Mouse (Mus musculus) intestine, postnatal 0 days (tissue): Measurements from ENCODE around the gene Gm49711. TPM values are rescaled to one million over a fixed set of nuclear protein-coding genes. Genes with fewer than 3 reads are reported as not detected.

Source experiments
- ATAC-seq: fragments of 200-750 bp; cut with Nextera tagmentation; 2 replicates; pipeline ENCODE4 v1.8.0; 2017; ENCODE audit warnings: mild to moderate bottlenecking, moderate TSS enrichment, moderate library complexity
- H3K27ac ChIP-seq: fragments of 300-500 bp; sonication (generic); 2 replicates; pipeline ENCODE4 v1.5.1; 2014; ENCODE audit warnings: mild to moderate bottlenecking, low read depth, low read length, moderate library complexity
- H3K27me3 ChIP-seq: fragments of 300-500 bp; sonication (generic); replicated peaks from 2 replicates; pipeline ENCODE4 v1.6.1; 2014; ENCODE audit warnings: low read length, mixed read lengths; ENCODE audit not compliant: control insufficient read depth, insufficient read depth
- H3K36me3 ChIP-seq: fragments of 300-500 bp; sonication (generic); 2 replicates; pipeline ENCODE4 v1.6.1; 2014; ENCODE audit warnings: mild to moderate bottlenecking, moderate library complexity; ENCODE audit not compliant: control insufficient read depth, insufficient read depth
- H3K4me1 ChIP-seq: fragments of 300-500 bp; sonication (generic); replicated peaks from 2 replicates; pipeline ENCODE4 v1.6.1; 2014; ENCODE audit warnings: antibody characterized with exemption, low read length, mixed read lengths; ENCODE audit not compliant: control insufficient read depth, insufficient read depth
- H3K4me2 ChIP-seq: fragments of 300-500 bp; sonication (generic); replicated peaks from 2 replicates; pipeline ENCODE4 v1.6.1; 2014; ENCODE audit warnings: low read depth, mild to moderate bottlenecking, moderate library complexity
- H3K4me3 ChIP-seq: fragments of 300-500 bp; sonication (generic); 2 replicates; pipeline ENCODE4 v1.5.1; 2014; ENCODE audit warnings: low read depth, low read length
- H3K9ac ChIP-seq: fragments of 300-500 bp; sonication (generic); 2 replicates; pipeline ENCODE4 v1.6.1; 2014; ENCODE audit warnings: mild to moderate bottlenecking, low read depth, low read length
- H3K9me3 ChIP-seq: fragments of 300-500 bp; sonication (generic); 2 replicates; pipeline ENCODE4 v1.6.1; 2016; ENCODE audit warnings: mixed run types; ENCODE audit not compliant: control insufficient read depth
- CTCF ChIP-seq: sonication (generic); IDR thresholded peaks from 2 replicates; pipeline ENCODE4 v1.5.1; 2016; ENCODE audit warnings: low read depth, mild to moderate bottlenecking, control low read depth, antibody characterized with exemption, moderate library complexity
- WGBS: fragments of 180-500 bp; shearing (Covaris S2); extraction: QIAGEN DNeasy Blood & Tissue Kit; methylation state at CpG from one replicate; pipeline ENCODE4 v1.1.7; 2014; 5-methylcytosine and 5-hydroxymethylcytosine counted together
- polyA plus RNA-seq: library from polyadenylated mRNA; unstranded; fragments of >200 nt; fragmentation: Nextera tagmentation; extraction: Ambion mirVana; gene quantifications from 2 replicates; pipeline ENCODE4 v1.2.1, GENCODE M21; 2015

Gene Gm49711
- polyA plus RNA-seq, 1 experiment from 2014 or later = not detected

DNA sequence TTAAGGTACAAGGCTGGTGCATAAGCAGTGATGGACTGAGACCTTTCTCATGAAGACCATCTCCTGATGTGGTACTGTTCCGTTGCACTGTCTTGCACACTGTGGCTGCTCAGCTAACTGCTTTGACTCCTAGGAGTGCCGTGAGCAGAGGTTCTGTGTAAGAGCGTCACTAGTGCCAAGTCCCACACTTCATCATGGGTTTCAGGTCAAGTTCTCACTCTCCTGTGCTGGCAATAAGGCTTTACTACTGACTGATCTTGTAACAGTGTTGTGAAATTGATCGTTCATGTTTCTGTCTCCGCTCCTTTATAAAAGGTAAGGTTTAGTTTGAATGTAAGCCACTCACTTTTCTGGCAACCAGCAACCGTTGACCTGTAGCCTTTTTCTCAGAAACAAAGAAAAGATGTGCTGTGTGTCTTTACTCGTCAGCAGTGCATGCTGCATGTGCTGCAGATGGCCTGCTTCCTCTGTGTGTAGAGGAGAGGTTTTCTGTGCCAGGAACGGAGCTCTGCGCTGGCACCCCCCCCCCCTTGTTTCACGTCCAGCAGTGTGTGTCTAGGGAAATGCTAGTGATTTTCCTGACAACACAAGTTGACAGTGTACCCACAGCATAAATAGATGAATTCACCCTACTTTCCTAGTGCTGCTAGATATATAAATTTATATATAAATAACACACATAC, 25.8 kb downstream of the Gm49711 start:
- no peak for ATAC-seq

GRCm38 (mm10) chr16:92089225-92089624, 31.1 kb downstream of the Gm49711 start:
- WGBS = 76% methylated on average over 3 of the region's 3 CpGs
- no peak for ATAC-seq
- TF ChIP-seq CTCF = no peak

More for the DNA sequence above, 25.8 kb downstream of the Gm49711 start:
- no peak for TF ChIP-seq CTCF
- Histone ChIP-seq H3K9me3 (no peaks in the 10 kb centered on the region), H3K27me3 (no peaks in the 10 kb centered on the region), H3K36me3 (no peaks in the 10 kb centered on the region), H3K4me1 (no peaks in the 10 kb centered on the region), H3K27ac (no peak overlapping the region), H3K4me2 (no peak overlapping the region), H3K9ac (no peak overlapping the region), H3K4me3 (no peak overlapping the region)
- WGBS = 88% methylated on average over 10 of the region's 10 CpGs

GRCm38 (mm10) chr16:92091876-92092275, 33.8 kb downstream of the Gm49711 start:
- no peak for TF ChIP-seq CTCF
- H3K9me3 ChIP-seq = no peaks in the 10 kb centered on the region
- no peak overlapping the region for H3K9ac ChIP-seq
- H3K4me3 ChIP-seq = no peak overlapping the region
- no peak overlapping the region for H3K4me2 ChIP-seq
- no peaks in the 10 kb centered on the region for H3K4me1 ChIP-seq
- H3K27ac ChIP-seq = no peak overlapping the region
- no peaks in the 10 kb centered on the region for H3K27me3 ChIP-seq
- H3K36me3 ChIP-seq = no peaks in the 10 kb centered on the region; the same call in 1 of the 2 replicates
- ATAC-seq = no peak
- 75% methylated on average over 5 of the region's 5 CpGs for WGBS

More at GRCm38 (mm10) chr16:92089225-92089624, 31.1 kb downstream of the Gm49711 start:
- Histone ChIP-seq H3K27me3 (no peaks in the 10 kb centered on the region), H3K9me3 (no peaks in the 10 kb centered on the region), H3K9ac (no peak overlapping the region), H3K4me3 (no peak overlapping the region), H3K4me1 (no peaks in the 10 kb centered on the region), H3K4me2 (no peak overlapping the region), H3K36me3 (no peaks in the 10 kb centered on the region; the same call in 1 of the 2 replicates), H3K27ac (no peak overlapping the region)

DNA sequence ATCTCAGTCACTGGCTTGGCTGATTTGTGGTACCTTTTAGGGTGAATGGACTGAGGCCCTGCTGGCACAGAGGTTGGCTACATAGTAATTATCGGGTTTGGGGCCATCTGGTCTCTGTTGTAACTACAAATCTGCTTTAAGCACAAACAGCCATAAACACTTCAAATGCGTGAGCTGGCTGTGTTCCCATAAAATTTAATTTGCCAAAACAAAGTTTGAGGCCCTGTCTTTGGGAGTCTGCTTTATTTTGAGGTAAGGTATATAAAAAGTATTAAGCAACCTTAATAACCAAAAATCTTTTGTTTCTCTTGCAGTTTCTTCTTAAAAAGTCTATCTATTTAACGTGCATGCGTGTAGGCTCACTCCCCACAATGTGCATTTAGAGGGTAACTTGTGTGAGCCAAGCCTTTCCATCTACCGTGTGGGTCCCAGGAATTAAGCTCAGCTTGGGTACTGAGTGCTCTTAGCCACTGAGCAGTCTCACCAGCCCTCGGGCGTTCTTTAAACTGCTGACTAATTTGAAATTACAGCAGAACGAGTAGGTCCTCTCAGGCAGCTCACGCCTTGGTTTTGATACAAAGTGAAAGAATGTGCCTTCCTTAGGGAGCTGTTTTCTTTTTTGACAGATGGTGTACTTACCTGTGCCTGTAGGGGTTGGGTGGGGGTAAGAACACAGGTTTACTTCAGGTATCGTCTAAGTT, 40.4 kb downstream of the Gm49711 start:
- no peak for TF ChIP-seq CTCF
- H3K4me3 ChIP-seq = no peak overlapping the region
- no peaks in the 10 kb centered on the region for H3K4me1 ChIP-seq
- H3K27ac ChIP-seq = no peak overlapping the region
- H3K27me3 ChIP-seq = no peaks in the 10 kb centered on the region
- WGBS = 70% methylated on average over 10 of the region's 10 CpGs
- H3K4me2 ChIP-seq = no peak overlapping the region
- H3K9me3 ChIP-seq = no peaks in the 10 kb centered on the region
- H3K36me3 ChIP-seq = peaks cover 13% of the 10 kb centered on the region; the same call in 1 of the 2 replicates
- H3K9ac ChIP-seq = no peak overlapping the region
- ATAC-seq = no peak

DNA sequence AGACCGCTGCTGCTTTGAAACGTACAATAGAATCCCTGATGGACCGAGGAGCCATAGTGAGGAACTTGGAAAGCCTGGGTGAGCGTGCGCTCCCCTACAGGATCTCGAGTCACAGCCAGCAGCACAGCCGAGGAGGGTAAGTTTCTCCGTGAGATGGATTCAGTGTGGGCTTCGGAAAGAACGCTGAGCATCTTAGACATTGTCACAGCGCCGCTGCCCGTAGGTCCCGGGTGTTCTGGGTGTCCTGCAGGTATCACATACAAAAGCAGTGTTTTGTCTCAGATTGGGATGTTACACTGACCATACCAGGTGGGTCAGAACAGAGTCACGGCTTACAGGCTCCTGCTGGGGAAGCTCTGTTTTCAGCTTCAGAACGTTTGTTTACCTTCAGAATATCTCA, 41.5 kb downstream of the Gm49711 start:
- 81% methylated on average over 16 of the region's 16 CpGs for WGBS

GRCm38 (mm10) chr16:92100111-92100510, 42.0 kb downstream of the Gm49711 start:
- WGBS = 69% methylated on average over 4 of the region's 4 CpGs
- Histone ChIP-seq H3K36me3 (peaks cover 13% of the 10 kb centered on the region; the same call in 1 of the 2 replicates), H3K27ac (no peak overlapping the region), H3K9ac (no peak overlapping the region), H3K9me3 (no peaks in the 10 kb centered on the region), H3K4me1 (no peaks in the 10 kb centered on the region), H3K4me2 (no peak overlapping the region), H3K27me3 (no peaks in the 10 kb centered on the region), H3K4me3 (no peak overlapping the region)
- no peak for TF ChIP-seq CTCF
- ATAC-seq = no peak

More for the DNA sequence above, 41.5 kb downstream of the Gm49711 start:
- no peaks in the 10 kb centered on the region for H3K27me3 ChIP-seq
- H3K27ac ChIP-seq = no peak overlapping the region
- H3K9me3 ChIP-seq = no peaks in the 10 kb centered on the region
- H3K36me3 ChIP-seq = peaks cover 13% of the 10 kb centered on the region; the same call in 1 of the 2 replicates
- no peaks in the 10 kb centered on the region for H3K4me1 ChIP-seq
- no peak overlapping the region for H3K9ac ChIP-seq
- ATAC-seq = no peak
- no peak for TF ChIP-seq CTCF
- no peak overlapping the region for H3K4me2 ChIP-seq
- no peak overlapping the region for H3K4me3 ChIP-seq
